Mouse (Mus musculus) layer of hippocampus, postnatal 10 days (tissue): ENCODE measurements at regions not wholly inside any gene's neighbourhood (a gene's known extent, or its start where the extent isn't known, plus 50 kb on each side); places are given as distances from the start of the nearest gene placed in this dataset.
"Not testable (repeated sequence)": the region's sequence is repeated elsewhere in the genome, so short reads cannot be mapped to it uniquely, and the experiment has no call there.

Source experiments
- DNase-seq, 2 experiments: peaks; one replicate each; pipeline ENCODE4 v3.0.0; 2021; ENCODE audit warnings: low spot score in 2 of 2

- peak; percentile 49 to 63 for DNase-seq
Observed at GRCm38 (mm10) chr1:42539541-42540520, 155.7 kb upstream of the Pou3f3 start.

GRCm38 (mm10) chr1:42541991-42542390 lies 153.6 kb upstream of the Pou3f3 start:
- DNase-seq: no peak

- no peak for DNase-seq
Observed at GRCm38 (mm10) chr1:42542846-42543549, 152.6 kb upstream of the Pou3f3 start.

DNA sequence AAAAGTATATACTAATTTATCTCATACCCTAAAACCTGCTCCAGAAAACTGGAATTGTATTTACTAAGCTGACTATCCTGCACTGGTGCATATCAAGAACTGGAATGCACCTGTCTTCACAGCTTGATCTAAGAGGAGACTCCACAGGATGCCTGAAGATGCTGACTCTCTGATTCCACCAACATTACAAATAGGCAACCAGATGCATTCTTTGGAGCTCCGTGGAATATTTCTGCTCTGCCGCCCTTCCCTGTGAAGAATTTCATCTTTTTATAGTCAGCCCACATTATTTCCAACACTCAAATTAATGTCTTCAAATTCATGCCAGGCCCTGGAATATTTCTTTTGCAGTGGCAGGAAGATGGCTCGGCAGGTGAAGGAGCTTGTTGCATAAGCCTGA lies 148.7 kb upstream of the Pou3f3 start:
- no peak for DNase-seq

GRCm38 (mm10) chr1:42557301-42557700 lies 138.3 kb upstream of the Pou3f3 start:
- DNase-seq: no peak

DNA sequence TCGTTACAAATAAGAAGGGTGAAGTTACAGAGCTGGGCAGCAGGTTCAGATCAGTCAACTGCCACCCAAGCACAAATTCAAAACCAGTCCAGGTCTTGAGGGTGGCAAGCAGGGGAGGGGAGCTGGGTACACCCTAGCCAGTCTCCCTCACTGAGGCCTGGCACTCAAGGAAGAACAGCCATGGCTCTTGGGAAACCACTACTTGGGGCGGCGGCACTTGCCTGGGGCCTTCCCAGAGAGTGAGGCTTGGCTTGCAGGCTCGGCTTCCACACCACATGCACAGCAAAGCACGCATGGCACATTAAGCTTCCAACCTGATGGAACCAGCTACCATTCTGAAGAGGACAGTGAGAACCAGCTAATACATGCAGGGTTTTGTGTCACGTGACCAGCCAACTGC lies 127.9 kb upstream of the Pou3f3 start:
- DNase-seq: no peak

DNA sequence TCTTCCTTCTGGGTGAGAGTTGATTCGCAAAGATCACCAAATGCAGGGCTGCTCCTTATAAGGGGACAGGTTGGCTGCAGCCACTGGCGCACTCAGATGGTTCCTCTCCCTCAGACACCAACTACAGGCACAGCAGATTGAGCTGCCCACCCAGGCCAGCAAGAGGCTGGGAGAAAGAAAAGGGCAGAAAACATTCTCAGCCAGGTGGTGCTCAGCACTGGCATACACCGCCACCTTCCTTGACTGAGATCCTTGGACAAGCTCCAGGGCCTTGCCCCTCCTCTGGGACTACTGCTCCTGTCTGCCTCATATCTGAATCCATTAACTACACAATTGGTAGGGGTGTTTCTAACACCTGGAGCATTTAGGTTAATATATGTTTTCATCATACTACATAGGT lies 110.4 kb upstream of the Pou3f3 start:
- no peak for DNase-seq

DNA sequence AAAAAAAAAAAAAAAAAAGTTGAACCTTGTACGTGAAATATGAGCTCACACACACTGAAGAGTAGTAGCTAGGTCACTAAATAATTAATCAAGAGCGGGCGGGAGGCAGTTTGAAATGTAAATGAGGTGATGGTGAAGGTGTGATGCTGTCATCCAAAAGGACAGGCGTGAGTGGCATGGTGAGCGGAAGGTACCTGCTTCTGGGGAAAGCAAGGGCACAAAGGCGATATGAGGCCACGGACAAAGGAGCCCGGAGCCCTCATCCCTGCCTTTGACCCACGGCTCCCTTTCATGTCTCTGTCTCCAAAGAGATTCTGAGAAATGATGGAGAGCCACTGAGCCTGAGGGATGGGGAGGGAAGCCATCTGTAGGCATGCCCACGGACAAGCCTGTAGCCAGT lies 107.1 kb upstream of the Pou3f3 start:
- no peak for DNase-seq

GRCm38 (mm10) chr1:42589442-42589841 lies 106.1 kb upstream of the Pou3f3 start:
- DNase-seq: no peak

GRCm38 (mm10) chr1:42591855-42592254 lies 103.7 kb upstream of the Pou3f3 start:
- no peak for DNase-seq

DNA sequence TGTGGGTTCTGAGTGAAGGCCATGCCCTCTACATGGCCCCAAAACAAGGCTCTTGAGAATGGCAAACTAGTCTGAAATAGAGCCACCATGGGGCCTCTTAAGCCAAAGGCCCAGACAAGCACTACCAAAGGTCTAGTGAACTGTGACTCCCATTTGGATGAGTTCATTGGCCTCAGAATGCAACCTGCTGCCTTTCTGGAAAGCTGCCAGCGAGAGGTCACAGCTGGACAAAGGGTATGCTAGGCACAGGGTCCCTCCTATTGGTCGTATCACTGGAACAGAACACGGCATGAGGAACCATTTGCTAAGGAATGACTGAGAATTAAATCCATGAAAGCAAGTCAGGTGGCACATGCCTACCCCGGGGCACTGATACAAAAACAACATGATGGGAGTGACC lies 98.5 kb upstream of the Pou3f3 start:
- DNase-seq: no peak

DNA sequence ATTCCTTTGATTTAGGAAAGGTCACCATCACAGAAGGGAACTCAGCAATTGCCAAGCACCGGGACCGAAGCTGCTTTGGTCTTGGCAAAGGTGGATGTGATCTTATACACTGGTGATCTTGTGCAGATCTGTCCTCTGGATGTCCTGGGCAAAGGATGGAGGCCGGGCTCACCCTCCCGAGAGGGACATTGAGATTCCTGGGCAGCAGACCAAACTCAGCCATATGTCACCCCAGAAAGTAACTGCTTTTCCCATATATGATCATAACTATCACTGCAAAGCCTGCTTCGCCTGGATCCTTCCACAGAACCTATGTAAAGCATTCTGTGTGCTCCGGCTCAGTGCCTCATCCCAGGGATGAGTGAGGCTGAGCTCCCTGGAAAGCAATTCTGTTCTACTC lies 96.3 kb upstream of the Pou3f3 start:
- DNase-seq: no peak

GRCm38 (mm10) chr1:42606251-42606650 lies 89.3 kb upstream of the Pou3f3 start:
- no peak for DNase-seq

- DNase-seq: not testable (repeated sequence)
Observed at GRCm38 (mm10) chr1:42607466-42608043, 88.0 kb upstream of the Pou3f3 start.

DNA sequence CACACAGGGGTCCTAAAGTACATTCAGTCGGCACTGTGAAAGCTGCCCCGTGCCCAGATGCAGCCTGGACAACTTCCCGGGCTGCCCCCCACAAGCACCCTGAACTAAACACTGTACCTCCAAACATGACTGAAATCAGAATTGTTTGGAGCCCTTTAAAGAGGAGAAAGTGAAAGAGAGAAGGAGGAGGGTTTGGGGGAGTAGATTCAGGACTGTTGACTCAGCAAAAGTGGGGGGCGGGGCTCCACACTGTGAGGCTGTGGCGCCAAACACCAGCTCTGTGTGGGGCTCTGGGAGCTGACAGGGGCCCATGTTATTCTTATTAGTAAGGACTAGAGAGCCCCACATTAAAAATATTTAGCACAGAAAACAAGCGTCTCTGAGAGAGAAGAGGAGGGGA lies 71.8 kb upstream of the Pou3f3 start:
- no peak for DNase-seq

DNA sequence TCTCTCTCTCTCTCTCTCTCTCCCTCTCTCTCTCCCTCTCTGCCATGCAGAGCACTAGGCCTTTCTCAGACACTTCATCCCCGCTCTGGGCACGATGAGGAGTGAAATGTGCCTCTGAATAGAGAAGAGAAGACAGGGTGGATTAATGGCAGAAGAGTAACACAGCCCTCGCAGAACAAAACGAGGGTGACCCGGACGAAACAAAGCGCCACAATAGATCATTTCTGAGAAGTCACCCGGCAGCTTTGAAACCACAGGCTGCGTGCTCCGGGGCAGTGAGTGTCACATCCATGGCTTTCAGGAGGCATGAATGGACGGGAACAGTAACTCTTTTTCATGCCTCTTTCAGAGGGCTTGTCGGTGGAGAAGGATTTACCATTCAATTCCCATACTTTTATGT lies 66.8 kb upstream of the Pou3f3 start:
- DNase-seq: no peak

DNA sequence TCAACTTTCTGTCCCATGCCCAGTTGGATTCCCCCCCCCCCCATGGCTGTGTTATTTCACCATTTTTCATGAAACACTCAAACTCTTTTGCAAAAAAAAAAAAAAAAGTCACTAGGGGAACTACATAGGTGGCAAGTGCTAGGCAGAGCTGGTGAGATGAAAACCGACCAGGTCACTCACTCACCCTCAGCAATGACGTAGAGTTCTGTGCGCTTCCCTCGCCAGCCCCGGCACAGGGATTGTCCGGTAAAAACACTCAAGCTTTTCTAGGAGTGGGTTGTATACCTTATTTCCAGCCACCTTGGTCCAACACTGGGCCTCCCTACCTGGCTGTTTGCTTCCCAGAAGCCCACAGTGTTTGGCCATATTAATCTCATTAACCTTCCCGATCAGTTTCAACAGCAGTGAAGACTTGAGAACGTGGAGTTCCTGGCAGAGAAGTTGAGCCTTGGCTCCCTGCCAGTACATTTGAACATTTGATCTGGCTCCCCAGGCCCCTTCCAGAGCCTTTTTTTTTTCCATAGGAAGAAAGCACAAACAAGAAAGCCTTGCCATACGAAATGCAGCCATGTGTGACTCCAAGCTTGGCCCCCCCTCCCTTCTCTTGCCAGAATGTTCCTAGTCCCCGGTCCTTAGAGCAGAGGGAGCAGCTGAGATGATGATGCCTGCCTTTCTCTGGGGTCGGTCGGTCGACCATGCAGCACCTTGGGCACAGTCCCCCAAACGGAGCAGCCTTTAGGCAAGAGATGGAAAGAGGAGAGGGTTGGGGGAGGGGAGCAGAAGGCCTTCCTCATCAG lies 65.9 kb upstream of the Pou3f3 start:
- DNase-seq: peak in 1 of 2 experiments; percentile 35

- DNase-seq: no peak
Observed at GRCm38 (mm10) chr1:42632286-42632685, 63.3 kb upstream of the Pou3f3 start.

DNA sequence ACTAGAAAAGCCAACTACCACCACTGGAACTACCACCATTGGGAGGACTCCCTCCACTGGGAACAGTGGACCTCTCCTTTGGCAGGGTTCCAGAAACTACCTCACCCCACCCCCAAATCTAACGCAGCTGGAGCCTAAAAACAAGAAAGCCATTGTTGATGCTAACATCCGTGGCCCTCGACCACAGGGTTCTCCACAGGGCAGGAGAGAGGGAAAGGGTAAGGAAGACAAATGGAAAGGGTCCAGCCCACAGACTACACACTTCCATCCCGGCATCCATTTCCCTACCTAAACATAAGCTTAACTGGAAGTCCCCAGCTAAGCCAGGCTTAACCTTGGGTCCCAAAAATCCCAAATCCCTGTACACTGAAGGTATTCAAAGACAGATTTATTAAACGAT lies 59.0 kb upstream of the Pou3f3 start:
- DNase-seq: no peak
